Mouse (Mus musculus) liver, postnatal 0 days (tissue): Measurements from ENCODE around the gene Unc93a2. TPM values are rescaled to one million over a fixed set of nuclear protein-coding genes. Genes with fewer than 3 reads are reported as not detected.
"Not testable (repeated sequence)": the region's sequence is repeated elsewhere in the genome, so short reads cannot be mapped to it uniquely, and the experiment has no call there.

Source experiments
- ATAC-seq: fragments of 200-750 bp; cut with Nextera tagmentation; 2 replicates; pipeline ENCODE4 v1.8.0; 2017; ENCODE audit warnings: mild to moderate bottlenecking, moderate library complexity
- DNase-seq: peaks from one replicate; pipeline ENCODE4 v3.0.0-alpha.2; 2016
- H3K27ac ChIP-seq: fragments of 300-500 bp; sonication (generic); 2 replicates; pipeline ENCODE4 v1.5.1; 2014; ENCODE audit warnings: antibody characterized with exemption, moderate library complexity, mild to moderate bottlenecking, low read depth
- H3K27me3 ChIP-seq: fragments of 300-500 bp; sonication (generic); 2 replicates; pipeline ENCODE4 v1.6.1; 2014; ENCODE audit warnings: low read length, control low read depth, mixed read lengths; ENCODE audit not compliant: insufficient read depth
- H3K36me3 ChIP-seq: fragments of 300-500 bp; sonication (generic); replicated peaks from 2 replicates; pipeline ENCODE4 v1.6.1; 2014; ENCODE audit warnings: mild to moderate bottlenecking, control low read depth, low read length, moderate library complexity, mixed read lengths; ENCODE audit not compliant: insufficient read depth
- H3K4me1 ChIP-seq: fragments of 300-500 bp; sonication (generic); 2 replicates; pipeline ENCODE4 v1.6.1; 2014; ENCODE audit warnings: antibody characterized with exemption, mild to moderate bottlenecking, control low read depth; ENCODE audit not compliant: insufficient read depth
- H3K4me2 ChIP-seq: fragments of 300-500 bp; sonication (generic); 2 replicates; pipeline ENCODE4 v1.6.1; 2014; ENCODE audit warnings: low read depth, mild to moderate bottlenecking, low read length, moderate library complexity, mixed read lengths
- H3K4me3 ChIP-seq: fragments of 300-500 bp; sonication (generic); 2 replicates; pipeline ENCODE4 v1.5.1; 2014; ENCODE audit warnings: low read depth, low read length
- H3K9ac ChIP-seq: fragments of 300-500 bp; sonication (generic); replicated peaks from 2 replicates; pipeline ENCODE4 v1.6.1; 2014; ENCODE audit warnings: mild to moderate bottlenecking, moderate library complexity
- H3K9me3 ChIP-seq: fragments of 300-500 bp; sonication (generic); 2 replicates; pipeline ENCODE4 v1.6.1; 2016; ENCODE audit warnings: mild to moderate bottlenecking, control low read depth, low read length, mixed read lengths
- WGBS: fragments of 180-500 bp; shearing (Covaris S2); extraction: QIAGEN DNeasy Blood & Tissue Kit; methylation state at CpG from one replicate; pipeline ENCODE4 v1.1.7; 2014; ENCODE audit not compliant: insufficient replicate concordance; 5-methylcytosine and 5-hydroxymethylcytosine counted together
- polyA plus RNA-seq: library from polyadenylated mRNA; unstranded; fragments of >200 nt; fragmentation: Nextera tagmentation; extraction: Ambion mirVana; gene quantifications from 2 replicates; pipeline ENCODE4 v1.2.1, GENCODE M21; 2015

Gene Unc93a2
- polyA plus RNA-seq, 1 experiment from 2014 or later = 3.3 TPM

GRCm38 (mm10) chr17:7352596-7352995 lies 32.7 kb downstream of the Unc93a2 start, which contains the start of gene Ttll2:
TSS of gene Ttll2 (minus strand) at chr17:7352696.
- not testable (repeated sequence) for DNase-seq, H3K4me3 ChIP-seq, H3K9me3 ChIP-seq, H3K27me3 ChIP-seq, H3K27ac ChIP-seq, H3K9ac ChIP-seq, ATAC-seq, H3K36me3 ChIP-seq, H3K4me1 ChIP-seq, H3K4me2 ChIP-seq
- whole genome bisulfite sequencing = 67% methylated on average over 1 of the region's 1 CpGs

GRCm38 (mm10) chr17:7348765-7349164 lies 36.5 kb downstream of the Unc93a2 start:
- H3K27ac ChIP-seq, ATAC-seq, H3K4me1 ChIP-seq, H3K4me3 ChIP-seq, DNase-seq, H3K27me3 ChIP-seq, H3K9me3 ChIP-seq, H3K9ac ChIP-seq, H3K4me2 ChIP-seq, H3K36me3 ChIP-seq: not testable (repeated sequence)
- 50% methylated on average over 1 of the region's 3 CpGs for WGBS

GRCm38 (mm10) chr17:7337381-7337780 lies 47.9 kb downstream of the Unc93a2 start:
- not testable (repeated sequence) for H3K36me3 ChIP-seq, H3K9me3 ChIP-seq, H3K27ac ChIP-seq, ATAC-seq, H3K27me3 ChIP-seq, DNase-seq, H3K9ac ChIP-seq, H3K4me2 ChIP-seq, H3K4me1 ChIP-seq, H3K4me3 ChIP-seq
- WGBS = 63% methylated on average over 8 of the region's 9 CpGs

- ATAC-seq, H3K9me3 ChIP-seq, H3K9ac ChIP-seq, H3K27me3 ChIP-seq, H3K4me1 ChIP-seq, H3K36me3 ChIP-seq, DNase-seq, H3K4me3 ChIP-seq, H3K27ac ChIP-seq, H3K4me2 ChIP-seq: not testable (repeated sequence)
- WGBS = 54% methylated on average over 3 of the region's 5 CpGs
Measured at GRCm38 (mm10) chr17:7332745-7333144, 52.5 kb downstream of the Unc93a2 start.

GRCm38 (mm10) chr17:7326415-7326814 lies 58.8 kb downstream of the Unc93a2 start:
- H3K4me3 ChIP-seq, H3K36me3 ChIP-seq, H3K27ac ChIP-seq, H3K27me3 ChIP-seq, H3K4me2 ChIP-seq, H3K9me3 ChIP-seq, H3K9ac ChIP-seq, H3K4me1 ChIP-seq, ATAC-seq, DNase-seq: not testable (repeated sequence)
- WGBS = 42% methylated on average over 3 of the region's 8 CpGs

GRCm38 (mm10) chr17:7324346-7324745 lies 60.9 kb downstream of the Unc93a2 start, which contains the start of gene Tcp10a:
TSS of gene Tcp10a (plus strand) at chr17:7324646.
- WGBS = 83% methylated on average over 3 of the region's 5 CpGs
- DNase-seq, H3K9ac ChIP-seq, H3K9me3 ChIP-seq, H3K4me1 ChIP-seq, H3K27me3 ChIP-seq, H3K27ac ChIP-seq, H3K4me2 ChIP-seq, H3K36me3 ChIP-seq, ATAC-seq, H3K4me3 ChIP-seq: not testable (repeated sequence)

- H3K36me3 ChIP-seq, H3K4me3 ChIP-seq, H3K9ac ChIP-seq, H3K4me2 ChIP-seq, DNase-seq, ATAC-seq, H3K27me3 ChIP-seq, H3K4me1 ChIP-seq, H3K27ac ChIP-seq, H3K9me3 ChIP-seq: not testable (repeated sequence)
- 71% methylated on average over 6 of the region's 6 CpGs for WGBS
Measured at GRCm38 (mm10) chr17:7319789-7320188, 65.5 kb downstream of the Unc93a2 start.

- H3K27ac ChIP-seq, H3K36me3 ChIP-seq, H3K4me3 ChIP-seq, H3K27me3 ChIP-seq, H3K4me1 ChIP-seq, H3K9me3 ChIP-seq, DNase-seq, H3K4me2 ChIP-seq, H3K9ac ChIP-seq: not testable (repeated sequence)
- ATAC-seq = peak; percentile 19; the same call in 1 of the 2 replicates
- WGBS = 41% methylated on average over 5 of the region's 8 CpGs
Measured at GRCm38 (mm10) chr17:7315693-7316382, 69.4 kb downstream of the Unc93a2 start.
